Mouse (Mus musculus) lung, postnatal 0 days (tissue): ENCODE results near the gene Trem2. TPM values are rescaled to one million over a fixed set of nuclear protein-coding genes. Genes with fewer than 3 reads are reported as not detected.

Experiments used
- ATAC-seq: fragments of 200-750 bp; cut with Nextera tagmentation; 2 replicates; pipeline ENCODE4 v1.8.0; 2017; ENCODE audit warnings: moderate library complexity
- DNase-seq: peaks from one replicate; pipeline ENCODE4 v3.0.0-alpha.2; 2016; ENCODE audit warnings: low spot score
- H3K27ac ChIP-seq: fragments of 300-500 bp; sonication (generic); 2 replicates; pipeline ENCODE4 v1.5.1; 2014; ENCODE audit warnings: antibody characterized with exemption, mild to moderate bottlenecking, low read length, mixed read lengths
- H3K27me3 ChIP-seq: fragments of 300-500 bp; sonication (generic); replicated peaks from 2 replicates; pipeline ENCODE4 v1.6.1; 2014; ENCODE audit warnings: low read length, mixed read lengths; ENCODE audit not compliant: insufficient read depth
- H3K36me3 ChIP-seq: fragments of 300-500 bp; sonication (generic); 2 replicates; pipeline ENCODE4 v1.6.1; 2014; ENCODE audit warnings: low read length, mixed read lengths; ENCODE audit not compliant: insufficient read depth
- H3K4me1 ChIP-seq: fragments of 300-500 bp; sonication (generic); 2 replicates; pipeline ENCODE4 v1.6.1; 2014; ENCODE audit warnings: antibody characterized with exemption, low read depth, low read length, mixed read lengths; ENCODE audit not compliant: insufficient read depth
- H3K4me2 ChIP-seq: fragments of 300-500 bp; sonication (generic); replicated peaks from 2 replicates; pipeline ENCODE4 v1.6.1; 2014; ENCODE audit warnings: low read depth, mild to moderate bottlenecking, low read length, moderate library complexity, mixed read lengths
- H3K4me3 ChIP-seq: fragments of 300-500 bp; sonication (generic); 2 replicates; pipeline ENCODE4 v1.5.1; 2014; ENCODE audit warnings: low read depth, low read length
- H3K9ac ChIP-seq: fragments of 300-500 bp; sonication (generic); replicated peaks from 2 replicates; pipeline ENCODE4 v1.6.1; 2014; ENCODE audit warnings: low read depth, mild to moderate bottlenecking
- H3K9me3 ChIP-seq: fragments of 300-500 bp; sonication (generic); 2 replicates; pipeline ENCODE4 v1.6.1; 2016; ENCODE audit warnings: low read length, mixed read lengths
- CTCF ChIP-seq: IDR thresholded peaks from 2 replicates; pipeline ENCODE4 v1.5.1; 2016; ENCODE audit warnings: antibody characterized with exemption, mild to moderate bottlenecking
- EP300 ChIP-seq: IDR thresholded peaks from 2 replicates; pipeline ENCODE4 v1.6.1; 2016; ENCODE audit warnings: antibody characterized with exemption, mild to moderate bottlenecking, control low read depth
- WGBS: fragments of 180-500 bp; shearing (Covaris S2); extraction: QIAGEN DNeasy Blood & Tissue Kit; methylation state at CpG from one replicate; pipeline ENCODE4 v1.1.7; 2014; 5-methylcytosine and 5-hydroxymethylcytosine counted together
- polyA plus RNA-seq: library from polyadenylated mRNA; unstranded; fragments of >200 nt; fragmentation: Nextera tagmentation; extraction: Ambion mirVana; gene quantifications from 2 replicates; pipeline ENCODE4 v1.2.1, GENCODE M21; 2015

Gene Trem2
- polyA plus RNA-seq, 1 experiment from 2014 or later, result 5.1 TPM

DNA sequence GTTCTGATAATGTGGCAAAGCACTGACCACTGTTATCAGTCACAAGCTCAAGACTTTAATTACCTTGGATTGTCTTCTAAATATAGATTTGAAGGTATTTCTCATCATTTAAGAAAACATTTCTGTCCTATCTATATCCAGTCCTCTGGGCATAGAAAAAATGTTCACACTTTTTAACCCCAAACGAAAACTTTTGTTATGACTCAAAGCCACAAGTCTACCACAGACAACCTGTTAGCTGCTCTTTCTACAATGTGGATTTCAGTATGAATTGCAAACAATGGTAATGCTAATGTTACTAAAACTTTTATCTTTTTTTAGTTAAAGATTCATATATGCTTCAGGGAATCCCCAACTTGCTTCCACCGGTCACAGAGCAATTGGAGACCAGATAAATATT lies 13.7 kb upstream of the Trem2 start:
- Histone ChIP-seq H3K9ac (no peak overlapping the region), H3K27ac (no peak overlapping the region), H3K36me3 (no peaks in the 10 kb centered on the region), H3K4me3 (no peak overlapping the region), H3K4me2 (no peak overlapping the region), H3K9me3 (no peaks in the 10 kb centered on the region), H3K27me3 (no peaks in the 10 kb centered on the region), H3K4me1 (no peaks in the 10 kb centered on the region)
- TF ChIP-seq CTCF (no peak), EP300 (no peak)
- 84% methylated on average over 2 of the region's 2 CpGs for WGBS
- no peak for DNase-seq
- no peak for ATAC-seq

DNA sequence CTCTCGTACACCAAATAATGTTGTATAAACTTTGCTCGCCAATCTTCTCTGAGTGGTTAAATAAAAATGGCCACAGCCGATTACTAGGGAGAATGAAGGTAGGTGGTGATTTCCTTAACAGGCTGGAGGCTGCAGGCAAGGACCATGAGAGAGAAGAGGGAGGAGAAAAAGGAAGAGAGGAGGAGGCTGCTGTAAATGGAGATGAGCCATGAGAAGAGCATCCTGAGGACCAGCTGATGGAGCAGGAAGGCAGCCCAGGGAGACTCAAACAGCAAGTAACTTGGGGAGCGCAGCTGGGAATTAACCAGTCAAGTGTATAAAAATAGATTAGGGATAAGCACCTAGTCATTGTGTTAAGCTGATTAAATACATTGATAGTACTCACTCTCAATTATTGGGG lies 12.0 kb upstream of the Trem2 start:
- no peak overlapping the region for H3K4me3 ChIP-seq
- H3K36me3 ChIP-seq, result no peaks in the 10 kb centered on the region
- H3K27ac ChIP-seq, result no peak overlapping the region
- H3K4me2 ChIP-seq, result no peak overlapping the region
- H3K4me1 ChIP-seq, result no peaks in the 10 kb centered on the region
- ATAC-seq, result no peak
- TF ChIP-seq EP300 (no peak), CTCF (no peak)
- H3K9me3 ChIP-seq, result no peaks in the 10 kb centered on the region
- WGBS, result 88% methylated on average over 4 of the region's 4 CpGs
- H3K9ac ChIP-seq, result no peak overlapping the region
- no peak for DNase-seq
- H3K27me3 ChIP-seq, result no peaks in the 10 kb centered on the region

DNA sequence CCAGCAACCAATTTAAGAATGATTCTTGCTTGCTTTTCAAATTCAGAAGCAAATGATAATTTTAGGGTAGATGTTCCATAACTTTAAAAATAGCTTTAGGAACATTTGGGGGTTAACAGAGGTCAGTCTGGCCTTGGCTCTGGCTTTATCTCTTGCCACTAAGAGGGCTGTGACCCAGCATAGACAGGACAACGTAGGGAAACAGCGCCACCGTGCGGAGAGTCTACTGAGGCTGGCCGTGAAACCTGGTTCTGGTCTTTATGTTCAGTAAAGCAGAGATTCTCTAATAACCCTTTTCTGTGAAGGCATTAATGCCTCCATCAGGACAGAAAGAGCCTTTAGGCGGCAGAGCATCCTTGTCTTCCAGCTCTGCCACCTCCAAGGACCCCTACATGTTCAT lies 9.3 kb upstream of the Trem2 start:
- DNase-seq, result peak; percentile 75

DNA sequence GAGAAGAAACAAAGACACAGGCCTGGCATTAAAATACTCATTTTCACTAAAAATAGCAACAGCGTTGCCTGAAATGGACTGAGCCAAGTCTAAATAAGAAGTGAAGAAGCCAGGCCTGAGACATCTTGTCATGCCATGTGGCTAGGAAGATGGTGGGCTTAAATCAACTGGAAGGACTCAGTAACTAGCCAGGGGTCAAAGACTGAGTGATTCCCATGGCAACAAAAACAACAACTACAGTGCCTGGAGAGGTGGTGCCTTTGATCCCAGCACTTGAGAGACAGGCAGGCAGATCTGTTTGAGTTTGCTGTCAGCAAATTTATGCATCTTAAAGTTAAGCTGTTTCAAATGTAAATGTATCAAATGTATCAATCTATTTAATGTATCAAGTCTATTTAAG lies 5.9 kb upstream of the Trem2 start:
- ATAC-seq, result no peak
- Histone ChIP-seq H3K4me1 (no peaks in the 10 kb centered on the region), H3K9ac (no peak overlapping the region), H3K27ac (no peak overlapping the region), H3K9me3 (no peaks in the 10 kb centered on the region), H3K36me3 (no peaks in the 10 kb centered on the region), H3K4me2 (no peak overlapping the region), H3K4me3 (no peak overlapping the region), H3K27me3 (no peaks in the 10 kb centered on the region)
- DNase-seq, result no peak
- TF ChIP-seq CTCF, result no peak
- TF ChIP-seq EP300, result no peak
- WGBS, result 62% methylated on average over 1 of the region's 1 CpGs

More for the DNA sequence above, 9.3 kb upstream of the Trem2 start:
- Histone ChIP-seq H3K9ac (no peak overlapping the region), H3K4me2 (no peak overlapping the region), H3K27me3 (no peaks in the 10 kb centered on the region), H3K4me3 (no peak overlapping the region), H3K9me3 (no peaks in the 10 kb centered on the region), H3K27ac (no peak overlapping the region), H3K36me3 (no peaks in the 10 kb centered on the region), H3K4me1 (no peaks in the 10 kb centered on the region)
- 3% methylated on average over 6 of the region's 6 CpGs for WGBS
- ATAC-seq, result peak; percentile 49; the same call in 1 of the 2 replicates
- TF ChIP-seq CTCF (peak; percentile 87), EP300 (no peak)

DNA sequence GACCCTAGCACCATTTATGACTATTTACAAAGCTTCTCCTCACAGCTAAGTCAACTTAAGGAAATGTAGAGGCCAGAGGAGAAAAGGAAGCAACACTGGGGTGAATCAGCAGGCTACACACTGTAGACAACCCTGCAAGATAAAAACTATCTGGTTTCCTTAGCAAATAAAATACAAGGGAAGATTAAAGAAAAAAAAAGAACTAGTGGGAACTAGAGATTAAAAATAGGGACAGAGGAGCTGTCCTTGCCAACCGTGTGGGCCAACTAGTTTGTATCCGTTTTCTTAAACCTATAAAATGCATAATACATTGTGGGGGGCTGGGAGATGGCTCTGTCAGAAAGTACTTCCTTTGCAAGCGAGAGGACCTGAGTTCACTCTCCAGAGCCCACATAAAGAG lies 4.3 kb upstream of the Trem2 start:
- H3K9ac ChIP-seq, result no peak overlapping the region
- ATAC-seq (no peak), DNase-seq (no peak)
- no peaks in the 10 kb centered on the region for H3K4me1 ChIP-seq
- no peak for TF ChIP-seq CTCF
- TF ChIP-seq EP300, result no peak
- no peak overlapping the region for H3K4me2 ChIP-seq
- H3K27me3 ChIP-seq, result no peaks in the 10 kb centered on the region
- no peaks in the 10 kb centered on the region for H3K36me3 ChIP-seq
- H3K4me3 ChIP-seq, result no peak overlapping the region
- 64% methylated on average over 3 of the region's 3 CpGs for WGBS
- H3K27ac ChIP-seq, result no peak overlapping the region
- no peaks in the 10 kb centered on the region for H3K9me3 ChIP-seq

DNA sequence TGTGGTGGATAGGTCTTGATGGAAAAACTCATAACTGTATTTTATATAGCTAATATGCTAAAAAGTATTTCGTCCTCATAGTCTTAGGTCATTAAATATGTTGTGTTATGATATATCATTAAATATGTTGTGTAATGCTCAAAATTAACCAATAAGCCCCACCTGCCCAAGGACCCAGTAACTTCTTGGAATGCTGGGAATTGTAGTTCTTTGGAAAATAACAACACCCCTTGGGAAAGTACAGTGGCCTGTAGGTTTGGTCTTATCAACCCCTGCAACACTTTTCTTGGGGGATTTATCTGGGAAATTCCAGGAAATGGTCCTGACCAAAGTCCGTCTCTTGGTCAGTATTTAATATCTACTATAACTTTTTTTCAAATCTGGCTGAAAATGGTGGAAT lies 3.1 kb upstream of the Trem2 start:
- DNase-seq (no peak), ATAC-seq (no peak)
- H3K27me3 ChIP-seq, result no peaks in the 10 kb centered on the region
- no peaks in the 10 kb centered on the region for H3K9me3 ChIP-seq
- no peak overlapping the region for H3K9ac ChIP-seq
- TF ChIP-seq CTCF (no peak), EP300 (no peak)
- H3K4me2 ChIP-seq, result no peak overlapping the region
- H3K36me3 ChIP-seq, result no peaks in the 10 kb centered on the region
- H3K27ac ChIP-seq, result no peak overlapping the region
- no peak overlapping the region for H3K4me3 ChIP-seq
- H3K4me1 ChIP-seq, result no peaks in the 10 kb centered on the region
- 79% methylated on average over 2 of the region's 2 CpGs for WGBS

DNA sequence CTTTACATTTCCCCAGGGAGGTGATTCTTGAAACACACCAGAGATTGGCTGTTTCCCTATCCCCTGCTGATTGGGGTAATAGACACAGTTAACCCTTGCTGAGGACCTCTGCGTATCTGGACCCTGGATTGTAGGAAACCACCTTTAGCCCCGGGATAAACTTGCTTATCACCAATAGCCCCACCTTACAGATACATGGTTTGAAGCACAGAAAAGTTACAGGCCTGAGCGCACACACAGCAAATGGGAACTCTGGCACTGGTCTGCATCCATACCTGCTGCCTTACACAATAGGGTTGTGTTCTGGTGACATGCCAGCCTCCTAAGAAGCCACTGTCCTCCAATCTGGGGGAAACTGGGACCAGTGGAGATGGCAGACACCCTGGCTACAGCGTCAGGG lies 377 bp upstream of the Trem2 start:
- Histone ChIP-seq H3K9me3 (no peaks in the 10 kb centered on the region), H3K4me2 (no peak overlapping the region), H3K36me3 (no peaks in the 10 kb centered on the region), H3K9ac (no peak overlapping the region), H3K4me3 (no peak overlapping the region), H3K27ac (no peak overlapping the region), H3K4me1 (no peaks in the 10 kb centered on the region), H3K27me3 (no peaks in the 10 kb centered on the region)
- 81% methylated on average over 4 of the region's 4 CpGs for WGBS
- no peak for TF ChIP-seq CTCF
- no peak for TF ChIP-seq EP300
- ATAC-seq (no peak), DNase-seq (no peak)
